Mouse (Mus musculus): ENCODE measurements around the gene Pla2g12b. TPM values are rescaled to one million over a fixed set of nuclear protein-coding genes. Genes with fewer than 3 reads are reported as not detected.

The Pla2g12b gene
- polyA plus RNA-seq, 1 experiment from 2014 or later, result 108 TPM

GRCm38 (mm10) chr10:59425369-59425768 lies 21.9 kb downstream of the Pla2g12b start:
- Histone ChIP-seq H3K27me3 (replicated peaks; ENCODE audit: control insufficient read depth, insufficient read depth, low read length) (no peaks in the 10 kb centered on the region), H3K27ac (ENCODE audit: low read depth, low read length) (no peak overlapping the region), H3K9me3 (ENCODE audit: control insufficient read depth) (no peaks in the 10 kb centered on the region), H3K4me2 (replicated peaks; ENCODE audit: low read depth) (no peak overlapping the region), H3K4me1 (replicated peaks; ENCODE audit: control insufficient read depth, insufficient read depth, low read length) (no peaks in the 10 kb centered on the region), H3K9ac (ENCODE audit: low read depth, low read length) (no peak overlapping the region), H3K4me3 (ENCODE audit: low read depth, low read length) (no peak overlapping the region), H3K36me3 (ENCODE audit: control insufficient read depth, insufficient read depth) (peaks cover 21% of the 10 kb centered on the region)
- TF ChIP-seq CTCF (IDR thresholded peaks at IDR 0.05; ENCODE audit: low read depth), result no peak
- no peak for ATAC-seq
- WGBS, result 79% methylated on average over 7 of the region's 7 CpGs

GRCm38 (mm10) chr10:59426371-59426770 lies 22.9 kb downstream of the Pla2g12b start:
- Histone ChIP-seq H3K4me1 (replicated peaks; ENCODE audit: control insufficient read depth, insufficient read depth, low read length) (no peaks in the 10 kb centered on the region), H3K27ac (ENCODE audit: low read depth, low read length) (no peak overlapping the region), H3K27me3 (replicated peaks; ENCODE audit: control insufficient read depth, insufficient read depth, low read length) (no peaks in the 10 kb centered on the region), H3K9me3 (ENCODE audit: control insufficient read depth) (no peaks in the 10 kb centered on the region), H3K9ac (ENCODE audit: low read depth, low read length) (no peak overlapping the region), H3K36me3 (ENCODE audit: control insufficient read depth, insufficient read depth) (peaks cover 19% of the 10 kb centered on the region), H3K4me3 (ENCODE audit: low read depth, low read length) (no peak overlapping the region), H3K4me2 (replicated peaks; ENCODE audit: low read depth) (no peak overlapping the region)
- WGBS, result 60% methylated on average over 4 of the region's 4 CpGs
- ATAC-seq, result no peak
- no peak for TF ChIP-seq CTCF (IDR thresholded peaks at IDR 0.05; ENCODE audit: low read depth)

- Histone ChIP-seq H3K9ac (ENCODE audit: low read depth, low read length) (no peak overlapping the region), H3K4me2 (replicated peaks; ENCODE audit: low read depth) (no peak overlapping the region), H3K27me3 (replicated peaks; ENCODE audit: control insufficient read depth, insufficient read depth, low read length) (no peaks in the 10 kb centered on the region), H3K36me3 (ENCODE audit: control insufficient read depth, insufficient read depth) (no peaks in the 10 kb centered on the region), H3K4me3 (ENCODE audit: low read depth, low read length) (no peak overlapping the region), H3K9me3 (ENCODE audit: control insufficient read depth) (no peaks in the 10 kb centered on the region), H3K4me1 (replicated peaks; ENCODE audit: control insufficient read depth, insufficient read depth, low read length) (no peaks in the 10 kb centered on the region), H3K27ac (ENCODE audit: low read depth, low read length) (no peak overlapping the region)
- ATAC-seq, result no peak
- TF ChIP-seq CTCF (IDR thresholded peaks at IDR 0.05; ENCODE audit: low read depth), result no peak
- WGBS, result 75% methylated on average over 16 of the region's 16 CpGs
Measured at GRCm38 (mm10) chr10:59429448-59430135, 26.1 kb downstream of the Pla2g12b start.

GRCm38 (mm10) chr10:59430701-59431218 lies 27.3 kb downstream of the Pla2g12b start:
- no peak for TF ChIP-seq CTCF (IDR thresholded peaks at IDR 0.05; ENCODE audit: low read depth)
- Histone ChIP-seq H3K9ac (ENCODE audit: low read depth, low read length) (no peak overlapping the region), H3K9me3 (ENCODE audit: control insufficient read depth) (no peaks in the 10 kb centered on the region), H3K4me3 (ENCODE audit: low read depth, low read length) (no peak overlapping the region), H3K36me3 (ENCODE audit: control insufficient read depth, insufficient read depth) (no peaks in the 10 kb centered on the region), H3K27ac (ENCODE audit: low read depth, low read length) (no peak overlapping the region), H3K4me2 (replicated peaks; ENCODE audit: low read depth) (peak overlapping the region; percentile 41), H3K4me1 (replicated peaks; ENCODE audit: control insufficient read depth, insufficient read depth, low read length) (no peaks in the 10 kb centered on the region), H3K27me3 (replicated peaks; ENCODE audit: control insufficient read depth, insufficient read depth, low read length) (no peaks in the 10 kb centered on the region)
- WGBS, result 32% methylated on average over 6 of the region's 6 CpGs
- peak; percentile 89 for ATAC-seq

- no peak overlapping the region for H3K9ac ChIP-seq (ENCODE audit: low read depth, low read length)
- H3K9me3 ChIP-seq (ENCODE audit: control insufficient read depth), result no peaks in the 10 kb centered on the region
- 94% methylated on average over 18 of the region's 18 CpGs for WGBS
- H3K4me2 ChIP-seq (replicated peaks; ENCODE audit: low read depth), result no peak overlapping the region
- no peak overlapping the region for H3K27ac ChIP-seq (ENCODE audit: low read depth, low read length)
- no peak for TF ChIP-seq CTCF (IDR thresholded peaks at IDR 0.05; ENCODE audit: low read depth)
- no peak overlapping the region for H3K4me3 ChIP-seq (ENCODE audit: low read depth, low read length)
- ATAC-seq, result no peak
- H3K4me1 ChIP-seq (replicated peaks; ENCODE audit: control insufficient read depth, insufficient read depth, low read length), result no peaks in the 10 kb centered on the region
- H3K36me3 ChIP-seq (ENCODE audit: control insufficient read depth, insufficient read depth), result no peaks in the 10 kb centered on the region
- H3K27me3 ChIP-seq (replicated peaks; ENCODE audit: control insufficient read depth, insufficient read depth, low read length), result no peaks in the 10 kb centered on the region
Measured at GRCm38 (mm10) chr10:59435746-59436145, 32.3 kb downstream of the Pla2g12b start.

GRCm38 (mm10) chr10:59438651-59439050 lies 35.2 kb downstream of the Pla2g12b start:
- H3K9me3 ChIP-seq (ENCODE audit: control insufficient read depth), result no peaks in the 10 kb centered on the region
- no peak for ATAC-seq
- no peak overlapping the region for H3K4me3 ChIP-seq (ENCODE audit: low read depth, low read length)
- no peaks in the 10 kb centered on the region for H3K27me3 ChIP-seq (replicated peaks; ENCODE audit: control insufficient read depth, insufficient read depth, low read length)
- 94% methylated on average over 12 of the region's 12 CpGs for WGBS
- no peak overlapping the region for H3K9ac ChIP-seq (ENCODE audit: low read depth, low read length)
- no peaks in the 10 kb centered on the region for H3K36me3 ChIP-seq (ENCODE audit: control insufficient read depth, insufficient read depth)
- no peak for TF ChIP-seq CTCF (IDR thresholded peaks at IDR 0.05; ENCODE audit: low read depth)
- no peak overlapping the region for H3K4me2 ChIP-seq (replicated peaks; ENCODE audit: low read depth)
- no peaks in the 10 kb centered on the region for H3K4me1 ChIP-seq (replicated peaks; ENCODE audit: control insufficient read depth, insufficient read depth, low read length)
- H3K27ac ChIP-seq (ENCODE audit: low read depth, low read length), result no peak overlapping the region
